Mouse (Mus musculus) brain, embryonic 14.5 days (tissue): ENCODE data around the gene Mob3c.

ENCODE experiments used
- CTCF ChIP-seq: fragments of 200-500 bp; IDR thresholded peaks from 2 replicates; pipeline ENCODE4 v1.5.1; 2012; ENCODE audit warnings: inconsistent platforms, mild to moderate bottlenecking, moderate library complexity, borderline replicate concordance; ENCODE audit not compliant: insufficient read depth, insufficient read length; ENCODE audit errors: extremely low read depth
- POLR2A ChIP-seq: fragments of 200-500 bp; IDR thresholded peaks from 2 replicates; pipeline ENCODE4 v1.6.1; 2012; ENCODE audit warnings: mild to moderate bottlenecking, inconsistent platforms, borderline replicate concordance; ENCODE audit not compliant: poor library complexity, insufficient read depth, insufficient read length, severe bottlenecking; ENCODE audit errors: extremely low read depth

- TF ChIP-seq POLR2A (no peak), CTCF (no peak)
Observed at GRCm38 (mm10) chr4:115780269-115780668, 47.6 kb upstream of the Mob3c start.
